Mouse (Mus musculus) intestine, embryonic 14.5 days (tissue): ENCODE data around the gene Gm867. TPM values are rescaled to one million over a fixed set of nuclear protein-coding genes. Genes with fewer than 3 reads are reported as not detected.
A peak's percentile ranks its signal among the peaks of the same experiment; 100 is the strongest.

Source experiments
- ATAC-seq: fragments of 200-750 bp; cut with Nextera tagmentation; replicated peaks from 2 replicates; pipeline ENCODE4 v1.8.0; 2017; ENCODE audit warnings: low read depth, moderate number of reproducible peaks, moderate TSS enrichment, moderate library complexity; ENCODE audit not compliant: low FRiP score, low TSS enrichment
- DNase-seq: peaks from one replicate; pipeline ENCODE4 v3.0.0-alpha.2; 2018; ENCODE audit warnings: low spot score
- H3K27ac ChIP-seq: fragments of 300-500 bp; sonication (generic); 2 replicates; pipeline ENCODE4 v1.5.1; 2014; ENCODE audit warnings: low read depth, mild to moderate bottlenecking, control low read depth
- H3K27me3 ChIP-seq: fragments of 300-500 bp; sonication (generic); replicated peaks from 2 replicates; pipeline ENCODE4 v1.6.1; 2014; ENCODE audit warnings: low read length, control low read depth; ENCODE audit not compliant: control insufficient read depth, insufficient read depth
- H3K36me3 ChIP-seq: fragments of 300-500 bp; sonication (generic); 2 replicates; pipeline ENCODE4 v1.6.1; 2014; ENCODE audit warnings: low read length, control low read depth; ENCODE audit not compliant: control insufficient read depth, insufficient read depth
- H3K4me1 ChIP-seq: fragments of 300-500 bp; sonication (generic); replicated peaks from 2 replicates; pipeline ENCODE4 v1.6.1; 2014; ENCODE audit warnings: low read length, control low read depth, mixed read lengths; ENCODE audit not compliant: control insufficient read depth, insufficient read depth
- H3K4me2 ChIP-seq: fragments of 300-500 bp; sonication (generic); 2 replicates; pipeline ENCODE4 v1.6.1; 2014; ENCODE audit warnings: low read length
- H3K4me3 ChIP-seq: fragments of 300-500 bp; sonication (generic); 2 replicates; pipeline ENCODE4 v1.5.1; 2014; ENCODE audit warnings: low read depth, low read length, control low read depth, mixed read lengths
- H3K9ac ChIP-seq: fragments of 300-500 bp; sonication (generic); 2 replicates; pipeline ENCODE4 v1.6.1; 2014; ENCODE audit warnings: mild to moderate bottlenecking, low read length
- H3K9me3 ChIP-seq: fragments of 300-500 bp; sonication (generic); 2 replicates; pipeline ENCODE4 v1.6.1; 2016; ENCODE audit warnings: low read length, control low read depth; ENCODE audit not compliant: control insufficient read depth
- WGBS: fragments of 180-500 bp; shearing (Covaris S2); extraction: QIAGEN DNeasy Blood & Tissue Kit; methylation state at CpG from one replicate; pipeline ENCODE4 v1.1.7; 2014; 5-methylcytosine and 5-hydroxymethylcytosine counted together
- polyA plus RNA-seq: library from polyadenylated mRNA; unstranded; fragments of >200 nt; fragmentation: Nextera tagmentation; extraction: Ambion mirVana; gene quantifications from 2 replicates; pipeline ENCODE4 v1.2.1, GENCODE M21; 2014

Gm867 gene
- polyA plus RNA-seq: not detected in 2 replicates

- H3K27me3 ChIP-seq: peaks cover 8% of the 10 kb centered on the region
- H3K4me1 ChIP-seq: peaks cover 6% of the 10 kb centered on the region
- no peaks in the 10 kb centered on the region for H3K9me3 ChIP-seq
- 81% methylated on average over 5 of the region's 5 CpGs for WGBS
- H3K36me3 ChIP-seq: no peaks in the 10 kb centered on the region
- no peak within 1 kb of the TSS for H3K27ac ChIP-seq
- no peak for DNase-seq
- H3K4me3 ChIP-seq: no peak within 1 kb of the TSS
- no peak within 1 kb of the TSS for H3K4me2 ChIP-seq
- ATAC-seq: no peak
- H3K9ac ChIP-seq: no peak within 1 kb of the TSS
These were observed at the start of gene Gm867 for GRCm38 (mm10) chr10:75940520-75940919. Gm867 (minus strand) TSS chr10:75940672.

- no peaks in the 10 kb centered on the region for H3K4me1 ChIP-seq
These were observed 39.0 kb upstream of the Gm867 start for GRCm38 (mm10) chr10:75979432-75979831.

GRCm38 (mm10) chr10:75978835-75979157 lies 38.3 kb upstream of the Gm867 start:
- H3K27ac ChIP-seq: no peak overlapping the region
- H3K4me3 ChIP-seq: no peak overlapping the region
- ATAC-seq (no peak), DNase-seq (no peak)
- 89% methylated on average over 5 of the region's 5 CpGs for WGBS
- no peak overlapping the region for H3K9ac ChIP-seq
- no peaks in the 10 kb centered on the region for H3K9me3 ChIP-seq
- H3K27me3 ChIP-seq: no peaks in the 10 kb centered on the region
- no peaks in the 10 kb centered on the region for H3K36me3 ChIP-seq
- H3K4me1 ChIP-seq: no peaks in the 10 kb centered on the region
- H3K4me2 ChIP-seq: no peak overlapping the region

More at GRCm38 (mm10) chr10:75979432-75979831, 39.0 kb upstream of the Gm867 start:
- Histone ChIP-seq H3K9me3 (no peaks in the 10 kb centered on the region), H3K4me3 (no peak overlapping the region), H3K27me3 (no peaks in the 10 kb centered on the region), H3K9ac (no peak overlapping the region), H3K36me3 (no peaks in the 10 kb centered on the region), H3K27ac (no peak overlapping the region), H3K4me2 (no peak overlapping the region)
- 88% methylated on average over 3 of the region's 3 CpGs for WGBS
- no peak for ATAC-seq
- DNase-seq: no peak

- 51% methylated on average over 10 of the region's 10 CpGs for WGBS
- H3K9ac ChIP-seq: no peak overlapping the region
- no peak for ATAC-seq
- no peaks in the 10 kb centered on the region for H3K27me3 ChIP-seq
- no peak overlapping the region for H3K4me2 ChIP-seq
- H3K9me3 ChIP-seq: no peaks in the 10 kb centered on the region
- no peak overlapping the region for H3K27ac ChIP-seq
- H3K36me3 ChIP-seq: no peaks in the 10 kb centered on the region
- H3K4me1 ChIP-seq: no peaks in the 10 kb centered on the region
- H3K4me3 ChIP-seq: no peak overlapping the region
- DNase-seq: no peak
These were observed 37.8 kb upstream of the Gm867 start for GRCm38 (mm10) chr10:75978119-75978834.

GRCm38 (mm10) chr10:75975216-75975615 lies 34.7 kb upstream of the Gm867 start:
- Histone ChIP-seq H3K4me1 (no peaks in the 10 kb centered on the region), H3K9me3 (no peaks in the 10 kb centered on the region), H3K9ac (no peak overlapping the region), H3K27ac (no peak overlapping the region), H3K4me2 (no peak overlapping the region), H3K4me3 (no peak overlapping the region), H3K27me3 (no peaks in the 10 kb centered on the region), H3K36me3 (no peaks in the 10 kb centered on the region)
- WGBS: 79% methylated on average over 5 of the region's 5 CpGs
- DNase-seq: no peak
- ATAC-seq: no peak

- DNase-seq (no peak), ATAC-seq (no peak)
- 92% methylated on average over 10 of the region's 10 CpGs for WGBS
- Histone ChIP-seq H3K27me3 (no peaks in the 10 kb centered on the region), H3K9ac (no peak overlapping the region), H3K4me2 (no peak overlapping the region), H3K4me3 (no peak overlapping the region), H3K4me1 (no peaks in the 10 kb centered on the region), H3K27ac (no peak overlapping the region), H3K36me3 (no peaks in the 10 kb centered on the region), H3K9me3 (no peaks in the 10 kb centered on the region)
These were observed 33.4 kb upstream of the Gm867 start for GRCm38 (mm10) chr10:75973846-75974245.

- Histone ChIP-seq H3K27ac (no peak within 1 kb of the TSS), H3K27me3 (no peaks in the 10 kb centered on the region), H3K4me2 (peak within 1 kb of the TSS; percentile 43), H3K9ac (no peak within 1 kb of the TSS), H3K36me3 (no peaks in the 10 kb centered on the region), H3K9me3 (no peaks in the 10 kb centered on the region), H3K4me1 (0 out of 2 replicates have a peak, but pooled peaks cover 5% of the 10 kb centered on the region), H3K4me3 (peak within 1 kb of the TSS; percentile 11; the same call in 1 of the 2 replicates)
- WGBS: 32% methylated on average over 20 of the region's 20 CpGs
- DNase-seq: no peak
- ATAC-seq: no peak
These were observed 13.9 kb upstream of the Gm867 start, which contains the start of gene Gm5134 for GRCm38 (mm10) chr10:75954381-75954811. Gm5134 (plus strand) TSS chr10:75954514.

- no peaks in the 10 kb centered on the region for H3K36me3 ChIP-seq
- H3K4me1 ChIP-seq: 0 out of 2 replicates have a peak, but pooled peaks cover 5% of the 10 kb centered on the region
- no peaks in the 10 kb centered on the region for H3K27me3 ChIP-seq
- peak overlapping the region; percentile 27 for H3K9ac ChIP-seq
- H3K4me3 ChIP-seq: peak overlapping the region; percentile 52
- no peak overlapping the region for H3K27ac ChIP-seq
- H3K9me3 ChIP-seq: no peaks in the 10 kb centered on the region
- 4% methylated on average over 13 of the region's 13 CpGs for WGBS
- DNase-seq: peak; percentile 77
- 0 out of 2 replicates have a peak, but pooled peaks have one; percentile 10 for ATAC-seq
- peak overlapping the region; percentile 95 for H3K4me2 ChIP-seq
These were observed 11.1 kb upstream of the Gm867 start for GRCm38 (mm10) chr10:75951424-75952050.
